Mouse (Mus musculus): ENCODE data around the gene Pgbd5. TPM values are rescaled to one million over a fixed set of nuclear protein-coding genes. Genes with fewer than 3 reads are reported as not detected.
A peak's percentile ranks its signal among the peaks of the same experiment; 100 is the strongest.

Gene Pgbd5
- polyA plus RNA-seq, 1 experiment from 2014 or later = 3.4 TPM

DNA sequence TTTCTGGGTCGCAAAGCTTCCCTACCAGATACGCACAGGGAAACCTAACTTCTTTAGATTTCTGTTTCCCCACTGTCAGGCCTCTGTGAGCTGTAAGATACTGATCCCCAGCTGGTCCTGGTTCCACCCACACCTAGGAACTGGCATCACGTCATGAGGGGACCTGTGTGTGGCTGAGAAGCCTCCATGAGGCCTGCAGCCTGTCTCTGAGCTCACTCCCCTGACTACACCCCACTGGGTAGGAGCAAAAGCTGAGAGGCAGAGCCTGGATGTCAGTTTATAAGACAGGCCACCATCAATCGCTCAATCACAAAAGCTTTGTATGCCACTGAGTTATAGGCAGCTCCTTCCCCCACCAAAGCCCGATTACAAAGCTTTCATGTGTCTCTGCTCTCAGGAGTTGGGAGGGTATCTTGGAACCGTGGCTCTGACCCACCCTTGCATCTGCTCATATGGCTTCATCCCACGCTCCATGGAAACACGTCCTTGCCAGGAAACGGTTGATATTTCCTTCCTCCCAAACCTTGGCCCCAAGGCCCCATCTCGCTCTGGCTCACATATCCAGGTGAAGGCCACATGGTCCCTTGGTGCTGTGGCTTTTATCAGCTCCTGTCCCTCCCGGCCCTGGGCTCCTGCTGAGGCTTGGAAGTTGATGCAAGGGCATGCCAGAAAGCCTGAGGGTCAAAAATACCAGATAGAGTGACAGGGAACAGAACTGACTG, 26.1 kb downstream of the Pgbd5 start:
- ATAC-seq (ENCODE audit: insufficient number of reproducible peaks, insufficient read depth, low FRiP score, low read depth) = no peak; the same call in 1 of the 2 replicates
- H3K4me1 ChIP-seq (ENCODE audit: control insufficient read depth in 2 of 2, insufficient read depth in 2 of 2, low read length in 2 of 2) = peaks cover 7 to 8% of the 10 kb centered on the region in 2 experiments; a peak in 3 of 4 replicates
- no peaks in the 10 kb centered on the region for H3K27me3 ChIP-seq (ENCODE audit: control insufficient read depth, insufficient read depth, low read length)
- WGBS = 70% methylated on average over 11 of the region's 11 CpGs
- no peak overlapping the region for H3K27ac ChIP-seq (replicated peaks in 1 of 2; ENCODE audit: control insufficient read depth in 1 of 2, insufficient read depth in 1 of 2, low read depth in 2 of 2, low read length in 2 of 2)
- H3K9ac ChIP-seq (ENCODE audit: low read length) = no peak overlapping the region
- H3K36me3 ChIP-seq (ENCODE audit: control insufficient read depth, insufficient read depth, low read length) = no peaks in the 10 kb centered on the region
- H3K4me2 ChIP-seq (ENCODE audit: low read length) = no peak overlapping the region
- no peaks in the 10 kb centered on the region for H3K9me3 ChIP-seq (ENCODE audit: control insufficient read depth, low read length)
- H3K4me3 ChIP-seq (ENCODE audit: control insufficient read depth in 1 of 2, insufficient read depth in 1 of 2, low read depth in 1 of 2, low read length in 2 of 2) = no peak overlapping the region

DNA sequence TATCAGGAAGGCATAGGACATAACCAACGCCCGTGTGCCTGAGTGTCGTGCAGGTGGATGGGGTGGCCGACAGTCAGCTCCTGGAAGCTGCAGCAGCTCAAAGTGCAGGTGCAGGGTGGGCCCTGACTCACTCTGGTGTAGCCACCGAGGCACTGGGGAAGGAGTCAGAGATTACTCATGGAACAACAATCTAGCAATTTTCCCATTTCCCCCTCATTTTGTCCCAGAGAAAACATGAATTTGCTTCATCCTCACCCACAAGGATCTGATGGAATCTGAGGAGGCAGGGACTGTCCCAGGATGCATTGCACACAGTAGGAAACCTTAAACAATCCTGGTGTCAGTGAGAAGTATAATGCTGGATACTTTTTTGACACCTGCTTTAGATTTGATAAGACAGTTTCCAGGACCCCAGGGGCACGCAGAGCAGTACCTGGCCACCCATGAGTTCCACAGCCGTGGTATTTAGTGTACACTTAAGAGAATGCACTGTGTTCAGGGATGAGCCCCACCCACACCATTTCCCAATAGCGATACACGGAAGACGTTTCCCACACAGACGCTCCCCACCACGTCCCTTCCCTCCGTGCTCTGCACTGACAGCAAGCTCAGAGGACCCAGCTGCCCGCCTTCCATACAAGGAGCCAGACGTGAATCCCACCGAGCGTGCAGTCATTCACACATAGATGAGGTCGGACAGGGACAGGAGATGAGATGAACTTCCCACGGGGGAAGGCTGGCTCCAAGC, 26.8 kb downstream of the Pgbd5 start:
- Histone ChIP-seq H3K4me1 (ENCODE audit: control insufficient read depth in 2 of 2, insufficient read depth in 2 of 2, low read length in 2 of 2) (peaks cover 3 to 8% of the 10 kb centered on the region in 2 experiments; a peak in 3 of 4 replicates), H3K27ac (replicated peaks in 1 of 2; ENCODE audit: control insufficient read depth in 1 of 2, insufficient read depth in 1 of 2, low read depth in 2 of 2, low read length in 2 of 2) (no peak overlapping the region), H3K4me2 (ENCODE audit: low read length) (no peak overlapping the region), H3K9me3 (ENCODE audit: control insufficient read depth, low read length) (no peaks in the 10 kb centered on the region), H3K36me3 (ENCODE audit: control insufficient read depth, insufficient read depth, low read length) (no peaks in the 10 kb centered on the region), H3K4me3 (ENCODE audit: control insufficient read depth in 1 of 2, insufficient read depth in 1 of 2, low read depth in 1 of 2, low read length in 2 of 2) (no peak overlapping the region), H3K9ac (ENCODE audit: low read length) (no peak overlapping the region), H3K27me3 (ENCODE audit: control insufficient read depth, insufficient read depth, low read length) (no peaks in the 10 kb centered on the region)
- ATAC-seq (ENCODE audit: insufficient number of reproducible peaks, insufficient read depth, low FRiP score, low read depth) = no peak
- 76% methylated on average over 19 of the region's 19 CpGs for WGBS

DNA sequence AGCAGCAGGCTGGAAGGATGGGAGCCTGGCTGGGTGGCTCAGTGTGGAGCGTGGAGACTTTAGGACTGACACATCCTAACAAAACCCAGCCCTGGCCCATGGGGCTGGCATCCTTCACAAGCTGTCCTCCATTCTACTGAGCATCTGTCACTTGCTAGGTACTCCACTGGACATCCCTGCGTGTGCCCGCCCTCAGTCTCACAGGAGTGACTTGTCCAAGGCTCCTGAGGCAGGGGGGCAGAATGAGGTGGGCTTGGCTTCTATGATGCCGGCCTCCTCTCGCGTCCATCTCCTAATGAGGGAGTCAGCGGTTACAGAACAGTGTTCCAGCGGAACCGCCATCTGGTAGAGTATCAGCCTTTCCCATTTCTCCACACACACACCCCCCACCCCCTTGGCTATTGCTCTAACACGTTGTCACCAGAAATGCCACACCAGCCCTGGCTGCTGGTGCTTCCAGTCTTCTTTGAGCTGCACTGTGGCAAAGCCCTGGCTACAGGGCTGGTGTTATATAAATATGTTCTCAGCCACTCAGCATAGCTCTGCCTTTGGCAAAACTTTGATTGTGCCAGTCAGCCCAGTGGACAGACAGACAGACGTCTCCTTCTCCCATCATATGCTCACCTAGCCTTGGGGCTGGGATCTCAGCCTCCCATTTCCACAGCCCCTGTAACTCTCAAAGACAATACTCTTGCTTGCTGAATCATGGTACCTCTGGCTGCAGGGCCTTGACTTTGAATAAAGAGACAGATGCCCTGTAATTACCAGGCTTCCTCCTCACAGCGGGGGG, 34.8 kb downstream of the Pgbd5 start:
- no peaks in the 10 kb centered on the region for H3K36me3 ChIP-seq (ENCODE audit: control insufficient read depth, insufficient read depth, low read length)
- 73% methylated on average over 11 of the region's 12 CpGs for WGBS
- H3K4me2 ChIP-seq (ENCODE audit: low read length) = no peak overlapping the region
- peak overlapping the region; percentile 16 for H3K9ac ChIP-seq (ENCODE audit: low read length)
- no peak overlapping the region for H3K4me3 ChIP-seq (ENCODE audit: control insufficient read depth in 1 of 2, insufficient read depth in 1 of 2, low read depth in 1 of 2, low read length in 2 of 2)
- H3K4me1 ChIP-seq (ENCODE audit: control insufficient read depth in 2 of 2, insufficient read depth in 2 of 2, low read length in 2 of 2) = peaks cover 3 to 6% of the 10 kb centered on the region in 2 experiments; a peak in 2 of 4 replicates
- no peaks in the 10 kb centered on the region for H3K27me3 ChIP-seq (ENCODE audit: control insufficient read depth, insufficient read depth, low read length)
- ATAC-seq (ENCODE audit: insufficient number of reproducible peaks, insufficient read depth, low FRiP score, low read depth) = no peak
- no peak overlapping the region for H3K27ac ChIP-seq (replicated peaks in 1 of 2; ENCODE audit: control insufficient read depth in 1 of 2, insufficient read depth in 1 of 2, low read depth in 2 of 2, low read length in 2 of 2)
- no peaks in the 10 kb centered on the region for H3K9me3 ChIP-seq (ENCODE audit: control insufficient read depth, low read length)

DNA sequence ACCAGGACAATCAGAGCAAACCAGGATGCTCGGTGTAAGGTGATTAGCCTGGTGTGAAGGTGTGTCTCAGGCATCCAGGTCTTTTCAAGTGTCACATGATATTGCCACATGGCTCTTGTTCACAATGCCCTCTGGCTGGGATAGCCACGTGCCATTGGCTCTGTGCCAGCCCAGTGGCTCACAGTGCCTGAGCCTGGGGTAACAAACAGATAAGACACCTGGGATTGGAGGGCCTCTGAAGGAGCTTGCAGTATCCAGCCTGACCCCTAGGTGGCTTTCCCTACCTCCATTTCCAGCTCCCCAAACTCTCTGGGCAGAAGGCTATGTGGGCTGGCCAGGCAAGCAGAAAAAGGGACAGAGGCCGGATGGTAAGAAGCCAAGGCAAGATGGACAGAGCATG, 35.6 kb downstream of the Pgbd5 start:
- ATAC-seq (ENCODE audit: insufficient number of reproducible peaks, insufficient read depth, low FRiP score, low read depth) = no peak
- H3K9ac ChIP-seq (ENCODE audit: low read length) = no peak overlapping the region

DNA sequence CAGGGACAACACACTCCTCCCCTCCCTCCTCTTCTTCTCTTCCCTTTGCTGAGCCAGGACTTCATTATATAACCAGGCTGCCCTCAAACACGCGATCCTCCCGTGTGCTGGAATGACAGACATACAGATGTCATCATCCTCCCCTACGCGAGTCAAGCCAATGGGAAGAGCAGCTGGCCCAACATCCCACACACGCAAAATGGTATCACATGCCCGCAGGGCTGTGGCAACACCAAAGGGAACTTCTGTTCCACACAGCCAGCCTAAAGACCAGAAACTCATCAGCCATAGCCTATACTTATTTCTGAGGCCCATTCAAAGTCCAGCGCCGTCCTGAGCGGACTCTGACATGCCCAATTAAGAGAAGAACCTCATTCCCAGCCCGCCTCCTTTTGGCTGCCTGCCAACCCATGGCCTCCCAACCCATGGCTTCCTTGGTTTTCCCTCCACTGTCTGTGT, 40.0 kb downstream of the Pgbd5 start:
- 73% methylated on average over 11 of the region's 11 CpGs for WGBS
- ATAC-seq (ENCODE audit: insufficient number of reproducible peaks, insufficient read depth, low FRiP score, low read depth) = no peak

More for the DNA sequence above, 35.6 kb downstream of the Pgbd5 start:
- Histone ChIP-seq H3K9me3 (ENCODE audit: control insufficient read depth, low read length) (no peaks in the 10 kb centered on the region), H3K36me3 (ENCODE audit: control insufficient read depth, insufficient read depth, low read length) (no peaks in the 10 kb centered on the region), H3K4me1 (ENCODE audit: control insufficient read depth in 2 of 2, insufficient read depth in 2 of 2, low read length in 2 of 2) (peaks cover 7 to 11% of the 10 kb centered on the region in 2 experiments; a peak in 2 of 4 replicates), H3K27ac (replicated peaks in 1 of 2; ENCODE audit: control insufficient read depth in 1 of 2, insufficient read depth in 1 of 2, low read depth in 2 of 2, low read length in 2 of 2) (no peak overlapping the region), H3K4me2 (ENCODE audit: low read length) (no peak overlapping the region), H3K27me3 (ENCODE audit: control insufficient read depth, insufficient read depth, low read length) (no peaks in the 10 kb centered on the region), H3K4me3 (ENCODE audit: control insufficient read depth in 1 of 2, insufficient read depth in 1 of 2, low read depth in 1 of 2, low read length in 2 of 2) (no peak overlapping the region)
- 26% methylated on average over 3 of the region's 3 CpGs for WGBS

DNA sequence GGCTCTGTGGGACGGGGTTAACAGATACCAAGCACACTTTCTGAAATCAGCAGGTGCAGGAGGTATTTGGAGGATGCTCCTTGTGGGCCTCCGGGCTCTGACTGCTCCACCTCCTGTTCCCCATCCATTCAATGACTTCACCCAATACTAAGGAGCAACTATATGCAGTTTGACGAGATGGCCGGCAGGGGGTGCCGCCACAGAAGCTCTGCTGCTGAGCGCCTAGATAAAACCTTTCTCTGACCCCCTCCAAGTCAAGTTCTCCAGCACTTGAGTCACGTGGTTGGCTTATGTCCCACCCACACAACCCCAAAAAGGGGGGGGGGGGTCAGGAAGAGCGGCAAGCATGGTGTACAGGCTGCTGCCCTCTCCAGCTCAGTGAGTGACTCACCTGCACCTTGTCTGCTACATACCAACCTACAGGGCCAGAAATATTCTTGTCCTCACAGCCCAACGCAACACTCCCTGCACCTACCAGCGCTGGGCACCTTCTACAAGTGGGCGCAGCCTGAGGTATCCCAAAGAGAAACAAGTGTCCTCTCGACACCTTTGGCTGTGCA, 40.5 kb downstream of the Pgbd5 start:
- no peak overlapping the region for H3K4me2 ChIP-seq (ENCODE audit: low read length)
- no peaks in the 10 kb centered on the region for H3K36me3 ChIP-seq (ENCODE audit: control insufficient read depth, insufficient read depth, low read length)
- H3K27me3 ChIP-seq (ENCODE audit: control insufficient read depth, insufficient read depth, low read length) = no peaks in the 10 kb centered on the region
- H3K4me3 ChIP-seq (ENCODE audit: control insufficient read depth in 1 of 2, insufficient read depth in 1 of 2, low read depth in 1 of 2, low read length in 2 of 2) = no peak overlapping the region
- peaks cover 7 to 9% of the 10 kb centered on the region in 2 experiments; a peak in 2 of 4 replicates for H3K4me1 ChIP-seq (ENCODE audit: control insufficient read depth in 2 of 2, insufficient read depth in 2 of 2, low read length in 2 of 2)
- 18% methylated on average over 12 of the region's 12 CpGs for WGBS
- ATAC-seq (ENCODE audit: insufficient number of reproducible peaks, insufficient read depth, low FRiP score, low read depth) = no peak
- no peak overlapping the region for H3K9ac ChIP-seq (ENCODE audit: low read length)
- no peaks in the 10 kb centered on the region for H3K9me3 ChIP-seq (ENCODE audit: control insufficient read depth, low read length)
- H3K27ac ChIP-seq (replicated peaks in 1 of 2; ENCODE audit: control insufficient read depth in 1 of 2, insufficient read depth in 1 of 2, low read depth in 2 of 2, low read length in 2 of 2) = no peak overlapping the region

More for the DNA sequence above, 40.0 kb downstream of the Pgbd5 start:
- no peak overlapping the region for H3K9ac ChIP-seq (ENCODE audit: low read length)
- no peak overlapping the region for H3K27ac ChIP-seq (replicated peaks in 1 of 2; ENCODE audit: control insufficient read depth in 1 of 2, insufficient read depth in 1 of 2, low read depth in 2 of 2, low read length in 2 of 2)
- no peaks in the 10 kb centered on the region for H3K36me3 ChIP-seq (ENCODE audit: control insufficient read depth, insufficient read depth, low read length)
- H3K27me3 ChIP-seq (ENCODE audit: control insufficient read depth, insufficient read depth, low read length) = no peaks in the 10 kb centered on the region
- peaks cover 9 to 11% of the 10 kb centered on the region in 2 experiments; a peak in 2 of 4 replicates for H3K4me1 ChIP-seq (ENCODE audit: control insufficient read depth in 2 of 2, insufficient read depth in 2 of 2, low read length in 2 of 2)
- no peak overlapping the region for H3K4me3 ChIP-seq (ENCODE audit: control insufficient read depth in 1 of 2, insufficient read depth in 1 of 2, low read depth in 1 of 2, low read length in 2 of 2)
- no peaks in the 10 kb centered on the region for H3K9me3 ChIP-seq (ENCODE audit: control insufficient read depth, low read length)
- no peak overlapping the region for H3K4me2 ChIP-seq (ENCODE audit: low read length)

Measured in heart, embryonic 14.5 days (tissue).